Mouse (Mus musculus) embryonic fibroblast, embryonic 13.5 days (primary cell): ENCODE measurements around the gene Suds3.
A peak's percentile ranks its signal among the peaks of the same experiment; 100 is the strongest.

Experiments
- CTCF ChIP-seq: IDR thresholded peaks from 2 replicates; pipeline ENCODE4 v1.5.1; 2011; ENCODE audit warnings: mild to moderate bottlenecking, control low read depth, low read length, moderate library complexity, borderline replicate concordance; ENCODE audit not compliant: insufficient read depth
- POLR2A ChIP-seq: IDR thresholded peaks from 2 replicates; pipeline ENCODE4 v1.6.1; 2011; ENCODE audit warnings: low read depth, mild to moderate bottlenecking, control low read depth, low read length, moderate library complexity

GRCm38 (mm10) chr5:117099742-117100141, 16.2 kb downstream of the Suds3 start:
- TF ChIP-seq CTCF: peak; percentile 40; the same call in 1 of the 2 replicates
- no peak for TF ChIP-seq POLR2A
